Mouse (Mus musculus) C2C12 (cell line): Measurements from ENCODE around the gene Sema6c.

Experiments
- CEBPB ChIP-seq: IDR thresholded peaks from one replicate; pipeline ENCODE4 v1.6.1; 2011; ENCODE audit warnings: low read depth, mild to moderate bottlenecking, control low read depth, moderate library complexity
- CTCF ChIP-seq: IDR thresholded peaks from one replicate; pipeline ENCODE4 v1.5.1; 2011; ENCODE audit not compliant: control insufficient read depth, insufficient read depth, insufficient read length
- FOSL1 ChIP-seq: IDR thresholded peaks from one replicate; pipeline ENCODE4 v1.8.0; 2011; ENCODE audit warnings: mild to moderate bottlenecking, low read length; ENCODE audit not compliant: poor library complexity, insufficient read depth, severe bottlenecking
- MAX ChIP-seq: IDR thresholded peaks from one replicate; pipeline ENCODE4 v1.6.1; 2011; ENCODE audit warnings: mild to moderate bottlenecking, control low read depth
- MYOD1 ChIP-seq: IDR thresholded peaks from one replicate; pipeline ENCODE4 v1.6.1; 2011; ENCODE audit warnings: low read depth; ENCODE audit not compliant: control insufficient read depth, insufficient read length
- MYOG ChIP-seq: IDR thresholded peaks from one replicate; pipeline ENCODE4 v1.6.1; 2011; ENCODE audit not compliant: control insufficient read depth, insufficient read length; ENCODE audit errors: extremely low read depth
- USF1 ChIP-seq: IDR thresholded peaks from one replicate; pipeline ENCODE4 v1.6.1; 2011; ENCODE audit warnings: low read depth, mild to moderate bottlenecking, control low read depth, moderate library complexity

DNA sequence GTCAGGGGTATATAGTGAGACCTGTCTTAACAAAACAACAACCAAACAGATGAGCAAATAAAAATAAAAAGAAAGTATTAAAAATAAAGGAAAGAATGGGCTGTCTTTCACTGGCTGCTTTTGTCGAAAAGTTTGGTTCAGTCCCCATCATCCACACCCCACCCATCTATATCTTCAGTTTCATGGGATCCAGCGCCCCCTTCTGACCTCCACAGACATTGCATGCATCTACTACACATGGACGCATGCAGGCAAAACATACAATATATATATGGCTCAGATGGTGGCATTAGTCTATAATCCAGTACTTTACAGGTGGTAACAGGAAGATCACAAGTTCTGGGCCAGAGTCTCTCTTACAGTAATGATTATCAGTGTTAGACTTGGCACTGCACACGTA, 6.4 kb upstream of the Sema6c start:
- TF ChIP-seq USF1 = no peak
- no peak for TF ChIP-seq CTCF
- TF ChIP-seq MYOG = no peak
- TF ChIP-seq MAX = no peak
- no peak for TF ChIP-seq MYOD1
- no peak for TF ChIP-seq CEBPB
- TF ChIP-seq FOSL1 = no peak
